Mouse (Mus musculus) liver, embryonic 16.5 days (tissue): ENCODE measurements around the gene Pcnp. TPM values are rescaled to one million over a fixed set of nuclear protein-coding genes. Genes with fewer than 3 reads are reported as not detected.
"Not testable (repeated sequence)": the region's sequence is repeated elsewhere in the genome, so short reads cannot be mapped to it uniquely, and the experiment has no call there.

Experiments
- ATAC-seq: fragments of 200-750 bp; cut with Nextera tagmentation; 2 replicates; pipeline ENCODE4 v1.8.0; 2017; ENCODE audit warnings: low read depth, mild to moderate bottlenecking, moderate number of reproducible peaks, moderate library complexity
- H3K27ac ChIP-seq: fragments of 300-500 bp; sonication (generic); 2 replicates; pipeline ENCODE4 v1.5.1; 2014; ENCODE audit warnings: mild to moderate bottlenecking, low read length
- H3K27me3 ChIP-seq: fragments of 300-500 bp; sonication (generic); 2 replicates; pipeline ENCODE4 v1.6.1; 2014; ENCODE audit warnings: low read depth, low read length, mixed read lengths; ENCODE audit not compliant: control insufficient read depth, insufficient read depth
- H3K36me3 ChIP-seq: fragments of 300-500 bp; sonication (generic); 2 replicates; pipeline ENCODE4 v1.6.1; 2014; ENCODE audit warnings: mild to moderate bottlenecking; ENCODE audit not compliant: control insufficient read depth, insufficient read depth
- H3K4me1 ChIP-seq: fragments of 300-500 bp; sonication (generic); 2 replicates; pipeline ENCODE4 v1.6.1; 2014; ENCODE audit warnings: low read depth, low read length, mixed read lengths; ENCODE audit not compliant: control insufficient read depth
- H3K4me2 ChIP-seq: fragments of 300-500 bp; sonication (generic); 2 replicates; pipeline ENCODE4 v1.6.1; 2014; ENCODE audit warnings: low read depth, low read length, mixed read lengths
- H3K4me3 ChIP-seq: fragments of 300-500 bp; sonication (generic); 2 replicates; pipeline ENCODE4 v1.5.1; 2014; ENCODE audit warnings: low read depth, mild to moderate bottlenecking, low read length
- H3K9ac ChIP-seq: fragments of 300-500 bp; sonication (generic); 2 replicates; pipeline ENCODE4 v1.6.1; 2014; ENCODE audit warnings: low read depth, low read length
- H3K9me3 ChIP-seq: fragments of 300-500 bp; sonication (generic); replicated peaks from 2 replicates; pipeline ENCODE4 v1.6.1; 2016; ENCODE audit warnings: low read length; ENCODE audit not compliant: control insufficient read depth
- WGBS: fragments of 180-500 bp; shearing (Covaris S2); extraction: QIAGEN DNeasy Blood & Tissue Kit; methylation state at CpG from one replicate; pipeline ENCODE4 v1.1.7; 2014; ENCODE audit not compliant: insufficient replicate concordance; 5-methylcytosine and 5-hydroxymethylcytosine counted together
- microRNA-seq: library from miRNA; unstranded; fragments of <30 nt; microRNA quantifications from one replicate; pipeline ENCODE4, GENCODE M21; 2016
- polyA plus RNA-seq: library from polyadenylated mRNA; unstranded; fragments of >200 nt; fragmentation: Nextera tagmentation; extraction: Ambion mirVana; gene quantifications from 2 replicates; pipeline ENCODE4 v1.2.1, GENCODE M21; 2015

The Pcnp gene
- polyA plus RNA-seq, 1 experiment from 2014 or later = 76.6 TPM

- not testable (repeated sequence) for H3K9ac ChIP-seq, H3K9me3 ChIP-seq, H3K36me3 ChIP-seq, ATAC-seq, H3K4me3 ChIP-seq, H3K27ac ChIP-seq, H3K27me3 ChIP-seq, H3K4me2 ChIP-seq
- H3K4me1 ChIP-seq = peaks cover 10% of the 10 kb centered on the region
- 78% methylated on average over 6 of the region's 11 CpGs for WGBS
Observed at GRCm38 (mm10) chr16:55963068-55963467, 66.5 kb downstream of the Pcnp start.

Small RNA genes within 50 kb of the gene (microRNA-seq; reads per million reads assigned to microRNA genes)
- not detected for gene Gm24047

Other genes with a start within 250 kb of the Pcnp start
- 2.2 and 2.3 TPM in 2 replicates for gene Nfkbiz, start 190.8 kb downstream of the Pcnp start, polyA plus RNA-seq
- gene Nxpe3, start 134.5 kb downstream of the Pcnp start, polyA plus RNA-seq = 0.60 and 0.64 TPM in 2 replicates
- 3.5 and 3.7 TPM in 2 replicates for gene Cep97, start 94.9 kb downstream of the Pcnp start, polyA plus RNA-seq
- 300 and 356 TPM in 2 replicates for gene Rpl24, start 63.5 kb downstream of the Pcnp start, polyA plus RNA-seq
- 7.9 and 8.3 TPM in 2 replicates for gene Zbtb11, start 55.9 kb downstream of the Pcnp start, polyA plus RNA-seq
- 11.0 and 12.9 TPM in 2 replicates for gene Trmt10c, start 8.1 kb upstream of the Pcnp start, polyA plus RNA-seq
- gene Senp7, start 18.6 kb upstream of the Pcnp start, polyA plus RNA-seq = 16.0 TPM in 2 replicates
- gene Impg2, start 174.6 kb upstream of the Pcnp start, polyA plus RNA-seq = 0.12 and 0.26 TPM in 2 replicates